Mouse (Mus musculus) stomach, postnatal 0 days (tissue): Measurements from ENCODE around the gene App. TPM values are rescaled to one million over a fixed set of nuclear protein-coding genes. Genes with fewer than 3 reads are reported as not detected.

ENCODE experiments used
- ATAC-seq: fragments of 200-750 bp; cut with Nextera tagmentation; 2 replicates; pipeline ENCODE4 v1.8.0; 2017; ENCODE audit not compliant: low FRiP score, low TSS enrichment
- DNase-seq: peaks from one replicate; pipeline ENCODE4 v3.0.0-alpha.2; 2016; ENCODE audit warnings: low spot score
- H3K27ac ChIP-seq: fragments of 300-500 bp; sonication (generic); replicated peaks from 2 replicates; pipeline ENCODE4 v1.5.1; 2014; ENCODE audit warnings: mild to moderate bottlenecking, control low read depth
- H3K27me3 ChIP-seq: fragments of 300-500 bp; sonication (generic); 2 replicates; pipeline ENCODE4 v1.6.1; 2014; ENCODE audit warnings: low read length; ENCODE audit not compliant: control insufficient read depth, insufficient read depth
- H3K36me3 ChIP-seq: fragments of 300-500 bp; sonication (generic); 2 replicates; pipeline ENCODE4 v1.6.1; 2014; ENCODE audit warnings: low read length, mixed read lengths; ENCODE audit not compliant: control insufficient read depth, insufficient read depth
- H3K4me1 ChIP-seq: fragments of 300-500 bp; sonication (generic); replicated peaks from 2 replicates; pipeline ENCODE4 v1.6.1; 2014; ENCODE audit warnings: antibody characterized with exemption; ENCODE audit not compliant: control insufficient read depth, insufficient read depth
- H3K4me2 ChIP-seq: fragments of 300-500 bp; sonication (generic); replicated peaks from 2 replicates; pipeline ENCODE4 v1.6.1; 2014; ENCODE audit warnings: low read depth, mild to moderate bottlenecking, control low read depth, moderate library complexity
- H3K4me3 ChIP-seq: fragments of 300-500 bp; sonication (generic); 2 replicates; pipeline ENCODE4 v1.5.1; 2014; ENCODE audit warnings: low read depth, low read length, control low read depth
- H3K9ac ChIP-seq: fragments of 300-500 bp; sonication (generic); 2 replicates; pipeline ENCODE4 v1.6.1; 2014; ENCODE audit warnings: mild to moderate bottlenecking, low read length, control low read depth, mixed read lengths
- H3K9me3 ChIP-seq: fragments of 300-500 bp; sonication (generic); 2 replicates; pipeline ENCODE4 v1.6.1; 2016; ENCODE audit warnings: low read length; ENCODE audit not compliant: control insufficient read depth
- CTCF ChIP-seq: IDR thresholded peaks from 2 replicates; pipeline ENCODE4 v1.5.1; 2016; ENCODE audit warnings: antibody characterized with exemption, low read depth, mild to moderate bottlenecking, moderate library complexity
- EP300 ChIP-seq: optimal IDR thresholded peaks from 2 replicates; pipeline ENCODE3; 2016; ENCODE audit warnings: antibody characterized with exemption
- WGBS: fragments of 180-500 bp; shearing (Covaris S2); extraction: QIAGEN DNeasy Blood & Tissue Kit; methylation state at CpG from one replicate; pipeline ENCODE4 v1.1.7; 2014; 5-methylcytosine and 5-hydroxymethylcytosine counted together
- polyA plus RNA-seq: library from polyadenylated mRNA; unstranded; fragments of >200 nt; fragmentation: Nextera tagmentation; extraction: Ambion mirVana; gene quantifications from 2 replicates; pipeline ENCODE4 v1.2.1, GENCODE M21; 2015

The App gene
- polyA plus RNA-seq, 1 experiment from 2014 or later, result 156 TPM

- ATAC-seq, result peak; percentile 92
- peaks cover 10% of the 10 kb centered on the region for H3K4me1 ChIP-seq
- peak; percentile 73 for DNase-seq
- no peak for TF ChIP-seq EP300
- TF ChIP-seq CTCF, result no peak
- H3K9me3 ChIP-seq, result no peaks in the 10 kb centered on the region
- peak overlapping the region; percentile 51 for H3K9ac ChIP-seq
- H3K27me3 ChIP-seq, result no peaks in the 10 kb centered on the region; the same call in 1 of the 2 replicates
- H3K4me2 ChIP-seq, result peak overlapping the region; percentile 44
- H3K36me3 ChIP-seq, result no peaks in the 10 kb centered on the region
- H3K4me3 ChIP-seq, result peak overlapping the region; percentile 25
- 6% methylated on average over 5 of the region's 5 CpGs for whole genome bisulfite sequencing
- peak overlapping the region; percentile 92 for H3K27ac ChIP-seq
Observed at GRCm38 (mm10) chr16:85133468-85133881, 40.1 kb downstream of the App start.

DNA sequence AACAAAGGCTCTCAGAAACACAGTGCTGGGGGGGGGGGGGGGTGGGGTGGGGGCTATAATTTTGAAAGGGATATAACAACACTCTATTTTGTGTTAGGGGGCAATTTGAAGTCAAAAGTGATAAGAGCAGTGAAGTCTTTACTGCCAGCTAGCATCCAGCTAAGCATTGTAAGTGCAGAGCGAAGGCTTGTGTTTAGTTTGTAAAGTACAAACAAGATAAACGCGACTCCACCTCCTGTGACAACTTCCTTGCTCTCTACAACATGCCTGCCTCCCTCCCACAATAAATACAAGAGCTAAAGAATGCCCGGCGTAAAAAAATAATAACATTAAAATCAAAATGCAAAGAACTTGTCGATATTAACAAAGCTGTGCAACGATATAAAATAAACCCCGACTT is 40.5 kb downstream of the App start:
- Histone ChIP-seq H3K4me2 (peak overlapping the region; percentile 44), H3K4me3 (peak overlapping the region; percentile 25), H3K27ac (peak overlapping the region; percentile 92), H3K27me3 (no peaks in the 10 kb centered on the region; the same call in 1 of the 2 replicates), H3K9ac (no peak overlapping the region), H3K4me1 (peaks cover 10% of the 10 kb centered on the region), H3K9me3 (no peaks in the 10 kb centered on the region), H3K36me3 (no peaks in the 10 kb centered on the region)
- 29% methylated on average over 8 of the region's 8 CpGs for WGBS
- TF ChIP-seq EP300 (no peak), CTCF (no peak)
- peak; percentile 51 for DNase-seq
- ATAC-seq, result peak; percentile 78

DNA sequence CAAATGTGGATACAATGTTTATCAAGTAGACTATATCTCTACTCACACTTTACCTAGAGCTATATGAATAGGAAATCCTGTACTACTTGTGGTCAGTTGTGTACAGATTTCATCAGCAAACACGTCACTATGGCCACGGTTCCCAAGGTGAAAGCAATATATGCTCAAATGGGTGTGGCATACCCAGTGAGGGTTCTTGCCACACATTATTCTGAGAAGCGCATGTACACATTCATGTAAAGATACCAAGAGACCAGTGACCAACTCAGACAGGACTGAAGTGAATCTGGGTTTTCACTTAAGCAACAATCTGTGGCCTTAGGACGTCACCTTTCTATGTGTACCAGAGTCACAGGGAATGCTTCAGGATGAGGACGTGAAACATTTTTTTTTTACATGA is 41.4 kb downstream of the App start:
- Histone ChIP-seq H3K36me3 (no peaks in the 10 kb centered on the region), H3K4me2 (peak overlapping the region; percentile 44; the same call in 1 of the 2 replicates), H3K4me3 (no peak overlapping the region), H3K9ac (no peak overlapping the region), H3K4me1 (peaks cover 14% of the 10 kb centered on the region), H3K27me3 (no peaks in the 10 kb centered on the region; the same call in 1 of the 2 replicates), H3K9me3 (no peaks in the 10 kb centered on the region), H3K27ac (peak overlapping the region; percentile 92)
- peak; percentile 76 for ATAC-seq
- DNase-seq, result peak; percentile 77
- TF ChIP-seq CTCF (no peak), EP300 (no peak)
- WGBS, result 51% methylated on average over 5 of the region's 5 CpGs

DNA sequence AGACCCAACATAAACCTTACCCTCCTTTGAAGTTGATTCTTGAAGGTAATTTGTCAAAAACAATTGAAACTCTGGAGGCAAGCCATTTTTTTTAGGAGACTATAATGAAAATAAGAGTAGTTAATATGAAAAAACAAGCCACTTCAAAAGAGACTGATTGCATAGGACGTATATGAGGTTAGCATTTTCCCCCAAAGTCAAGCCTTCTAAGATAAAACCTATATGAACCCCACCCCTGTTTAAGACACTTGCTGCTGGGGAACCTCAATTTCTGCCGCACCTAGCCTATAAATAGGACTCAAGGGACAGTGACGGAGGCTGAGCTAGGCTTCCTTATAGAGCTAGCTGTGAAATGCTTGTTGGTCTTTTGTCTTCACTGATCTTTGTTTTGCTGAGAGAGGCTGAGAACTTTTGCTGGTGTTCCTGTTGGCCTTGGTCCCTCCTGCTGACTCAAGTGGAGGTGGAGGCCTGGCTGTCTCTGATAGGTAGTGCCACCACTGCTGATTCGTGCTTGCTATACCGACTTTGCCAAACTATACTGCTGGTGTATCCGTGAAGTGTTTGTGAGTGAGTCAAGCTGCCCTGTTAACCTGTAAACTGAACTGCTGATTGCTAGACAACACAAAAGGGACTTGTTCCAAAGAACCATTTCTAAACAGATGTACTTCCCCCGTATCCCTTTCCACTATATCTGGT is 42.6 kb downstream of the App start:
- TF ChIP-seq EP300, result no peak
- TF ChIP-seq CTCF, result no peak
- ATAC-seq (peak; percentile 14; the same call in 1 of the 2 replicates), DNase-seq (peak; percentile 18)
- peak overlapping the region; percentile 59 for H3K27ac ChIP-seq
- H3K36me3 ChIP-seq, result no peaks in the 10 kb centered on the region
- H3K4me2 ChIP-seq, result no peak overlapping the region
- WGBS, result 53% methylated on average over 7 of the region's 7 CpGs
- H3K4me1 ChIP-seq, result peaks cover 14% of the 10 kb centered on the region
- H3K4me3 ChIP-seq, result no peak overlapping the region
- H3K9ac ChIP-seq, result no peak overlapping the region
- no peaks in the 10 kb centered on the region for H3K9me3 ChIP-seq
- H3K27me3 ChIP-seq, result no peaks in the 10 kb centered on the region; the same call in 1 of the 2 replicates

DNA sequence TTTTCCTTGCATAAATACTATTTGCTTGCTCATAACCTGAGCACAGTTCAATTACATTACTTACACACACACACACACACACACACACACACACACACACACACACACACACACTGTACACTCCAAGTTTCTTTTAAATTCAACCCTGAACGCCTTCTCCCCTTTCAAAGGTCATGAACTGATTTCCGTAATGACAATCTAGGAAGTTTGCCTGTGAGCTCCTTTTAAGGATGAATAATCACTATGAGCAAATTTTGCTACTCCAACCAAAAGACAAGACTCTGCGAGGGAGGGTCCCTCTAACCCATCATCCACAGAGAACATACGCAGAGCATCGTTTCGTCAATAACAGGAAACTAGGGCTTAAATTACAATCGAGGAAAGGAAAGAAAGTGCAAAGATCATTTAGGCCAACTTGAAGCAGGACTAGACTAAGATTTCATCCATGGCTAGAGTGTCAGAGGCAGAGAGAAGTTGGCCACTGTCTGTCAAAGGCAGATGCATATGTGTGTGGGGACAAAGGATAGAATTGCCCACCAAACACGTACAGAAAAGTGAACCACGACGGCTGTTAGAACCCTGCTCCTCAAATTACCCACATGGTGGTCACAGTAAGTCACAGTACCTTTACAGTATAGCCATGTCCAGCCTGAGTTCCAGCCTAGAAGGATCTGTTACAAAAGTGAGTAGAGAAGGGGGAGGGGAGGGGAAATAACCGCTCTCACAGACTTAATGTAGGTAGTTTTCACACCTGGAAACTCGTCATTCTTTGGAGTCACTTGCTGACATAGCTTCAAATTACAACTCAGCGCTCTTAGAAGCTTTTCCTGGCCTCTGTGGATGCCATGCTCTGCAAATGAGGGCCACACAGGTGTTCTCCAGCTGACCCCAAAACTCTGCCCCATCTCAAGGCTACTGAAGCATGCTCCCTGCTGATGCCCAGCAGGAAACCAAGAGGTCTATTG is 44.6 kb downstream of the App start:
- WGBS, result 24% methylated on average over 13 of the region's 13 CpGs
- no peak overlapping the region for H3K4me3 ChIP-seq
- TF ChIP-seq CTCF (no peak), EP300 (no peak)
- H3K4me1 ChIP-seq, result peaks cover 9% of the 10 kb centered on the region
- no peaks in the 10 kb centered on the region for H3K27me3 ChIP-seq
- no peak for ATAC-seq
- no peaks in the 10 kb centered on the region for H3K9me3 ChIP-seq
- H3K9ac ChIP-seq, result no peak overlapping the region
- peak; percentile 13 for DNase-seq
- peak overlapping the region; percentile 54 for H3K27ac ChIP-seq
- H3K4me2 ChIP-seq, result no peak overlapping the region
- H3K36me3 ChIP-seq, result no peaks in the 10 kb centered on the region
